Mouse (Mus musculus): ENCODE data around the gene Frem1.

Gene Frem1

DNA sequence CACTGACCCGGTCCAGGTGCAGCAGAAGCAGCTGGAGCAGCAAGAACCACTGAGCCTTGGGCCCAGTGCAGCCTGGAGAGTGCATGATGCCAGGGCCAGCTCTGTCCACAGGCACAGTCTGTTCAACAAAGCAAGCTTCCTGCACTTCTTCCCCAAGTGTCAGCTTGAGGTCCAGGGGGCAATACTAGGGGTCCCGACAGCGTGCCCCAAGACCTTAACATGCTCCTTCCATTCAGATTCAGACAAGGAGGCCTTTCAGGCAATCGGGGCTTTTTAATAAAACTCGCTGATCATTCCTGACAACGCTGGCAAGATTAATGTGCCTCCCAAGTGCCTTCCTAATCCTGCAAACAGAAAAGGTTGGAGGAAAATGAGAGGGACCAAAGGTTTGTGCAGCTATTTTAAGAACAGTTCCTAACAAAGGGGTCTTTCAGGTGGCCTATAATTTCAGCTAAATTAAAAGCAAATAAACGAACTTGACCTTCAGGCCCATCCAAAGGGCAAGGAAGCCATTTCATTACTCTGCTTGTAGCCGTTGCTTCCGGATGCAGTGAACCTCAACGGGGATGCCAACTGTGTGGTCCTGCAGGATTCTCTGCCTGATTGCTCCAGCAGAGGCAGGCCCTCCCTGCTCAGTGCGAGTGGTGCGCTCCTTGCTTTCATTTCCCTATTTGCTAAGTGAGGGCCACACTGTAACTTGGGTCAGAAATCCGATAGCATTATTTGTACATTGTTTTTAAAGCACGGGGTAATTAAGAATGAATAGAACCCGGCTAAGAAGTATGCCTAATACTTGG lies 31.2 kb downstream of the Frem1 start:
- DNase-seq: no peak

DNA sequence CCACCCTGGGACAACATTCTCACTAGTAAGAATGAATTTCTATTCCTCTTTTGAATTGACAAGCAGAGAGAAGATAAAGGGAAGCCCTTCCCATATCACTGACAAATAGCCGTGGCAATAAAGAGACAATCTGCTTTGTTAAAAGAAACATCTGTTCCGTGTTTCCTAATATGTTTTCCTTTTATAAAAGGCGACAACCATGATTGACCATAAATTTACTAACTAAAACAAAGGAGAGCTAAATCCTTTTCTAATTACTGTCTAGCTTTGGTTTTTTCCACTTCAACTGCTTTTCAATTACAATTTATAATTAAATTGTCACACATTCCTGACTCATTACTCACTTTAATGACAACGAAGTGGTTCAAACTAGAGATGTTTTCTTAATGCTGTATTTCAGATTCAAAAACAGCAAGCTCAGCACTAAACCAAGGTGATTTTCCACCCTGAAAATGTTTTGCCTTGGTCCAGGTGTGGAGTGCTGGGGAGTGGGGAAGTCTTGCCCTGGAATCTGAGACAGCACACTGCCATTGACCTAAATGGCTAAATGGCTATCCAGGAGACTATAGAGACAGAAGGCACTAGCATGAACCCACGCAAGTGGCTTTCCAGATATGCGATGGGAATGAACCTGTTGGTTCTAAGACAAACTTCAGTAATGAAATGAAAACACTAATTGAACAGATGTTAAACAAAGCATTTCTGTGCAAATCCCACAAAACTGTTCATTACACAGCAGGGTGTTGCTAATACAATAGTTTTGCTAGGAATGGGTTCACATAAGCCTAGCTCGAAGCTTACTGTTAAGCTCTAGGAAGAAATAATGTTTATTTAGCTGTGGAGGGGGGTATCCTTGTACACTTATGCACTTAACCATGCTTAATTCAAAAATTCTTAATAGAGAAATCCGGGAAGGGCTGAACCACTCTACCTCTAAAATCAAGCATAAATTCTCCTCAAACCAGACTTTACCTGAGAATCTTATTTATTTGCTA lies 33.7 kb downstream of the Frem1 start:
- DNase-seq: no peak

DNA sequence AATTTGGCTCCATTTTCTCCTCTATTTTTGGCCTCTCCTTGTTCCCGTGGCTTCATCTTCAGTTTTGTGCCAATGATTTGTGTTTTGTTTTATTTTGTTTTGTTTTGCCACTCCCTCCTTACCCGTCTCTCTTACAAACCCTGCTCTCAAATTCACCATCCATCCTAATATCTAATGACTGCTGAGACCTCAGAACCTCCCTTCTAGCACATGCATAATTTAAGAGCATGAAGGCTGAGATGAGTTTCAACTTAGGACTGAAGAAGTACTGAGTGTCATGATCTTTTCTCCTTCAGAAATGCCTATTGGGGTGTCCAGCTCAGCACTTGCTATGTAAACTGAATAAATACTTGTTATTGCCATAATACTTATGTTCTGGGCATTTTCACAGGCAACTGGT lies 37.6 kb downstream of the Frem1 start:
- no peak for DNase-seq

DNA sequence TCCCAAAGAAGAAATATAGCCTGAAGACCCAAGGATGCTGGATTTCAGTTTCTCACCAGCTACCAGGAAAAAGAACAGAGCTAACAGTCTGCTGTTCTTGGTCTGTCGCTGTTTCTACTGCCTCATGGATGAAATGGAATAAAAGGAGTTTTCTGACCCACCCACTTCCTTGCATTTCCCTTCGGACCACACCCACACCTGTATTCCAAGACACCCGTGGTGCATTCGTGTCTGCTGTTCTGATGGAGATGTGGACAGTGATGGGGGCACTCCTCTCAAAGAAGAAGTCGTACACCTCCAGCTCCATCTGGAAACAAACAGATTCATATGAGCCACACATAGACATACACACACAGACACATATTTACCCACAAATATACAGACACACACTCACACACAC lies 48.1 kb downstream of the Frem1 start:
- DNase-seq: no peak

DNA sequence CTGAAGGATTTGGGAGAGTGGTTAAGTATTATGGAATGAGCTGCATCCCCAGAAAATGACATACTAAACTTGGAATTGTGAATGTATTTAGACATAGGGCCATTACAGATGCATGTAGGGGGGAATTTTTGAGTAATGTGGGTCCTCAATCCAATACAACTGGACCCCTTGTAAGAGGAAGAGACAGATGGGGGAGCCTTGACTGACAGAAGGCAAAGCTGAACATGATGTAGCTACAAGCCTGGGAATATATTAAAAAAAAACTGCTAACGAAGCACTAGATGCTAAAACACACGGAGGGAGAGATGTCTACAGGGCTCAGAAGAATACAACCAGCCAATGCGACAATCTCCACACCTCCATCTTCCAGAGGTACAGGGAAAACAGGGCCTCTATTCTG lies 60.1 kb downstream of the Frem1 start:
- no peak for DNase-seq

DNA sequence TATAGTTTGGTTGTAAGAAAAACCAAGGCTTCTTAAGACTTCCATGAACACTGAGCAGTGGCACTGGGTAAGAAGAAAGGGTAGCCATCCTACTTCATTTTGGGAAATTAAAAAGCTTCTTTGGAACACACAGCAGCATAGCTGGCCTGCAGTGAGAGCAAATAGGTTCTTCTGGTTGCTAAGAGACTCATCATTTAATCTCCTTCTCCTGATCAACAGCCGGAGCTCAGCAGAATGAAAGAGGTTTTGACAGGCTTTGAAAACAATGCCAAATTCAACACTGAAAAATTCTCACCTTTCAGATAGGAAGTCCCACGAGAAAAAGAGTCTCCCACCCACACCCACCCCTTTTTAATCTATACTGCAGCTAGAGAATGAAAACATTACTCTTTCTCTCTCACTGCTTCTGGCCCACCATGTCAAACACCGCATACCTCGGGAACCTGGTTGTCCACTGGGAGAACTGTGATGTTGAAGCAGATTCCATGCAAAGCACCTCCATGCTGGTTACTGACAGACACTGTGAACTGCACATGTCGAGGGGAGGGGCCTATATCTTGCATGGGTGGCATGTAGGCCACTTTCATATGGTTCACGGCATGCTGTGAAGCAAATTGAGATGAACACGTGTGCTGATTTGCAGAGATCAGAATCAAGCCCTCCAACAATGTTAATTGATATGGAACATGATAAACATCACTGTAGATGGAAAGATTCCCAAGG lies 61.0 kb downstream of the Frem1 start:
- no peak for DNase-seq

DNA sequence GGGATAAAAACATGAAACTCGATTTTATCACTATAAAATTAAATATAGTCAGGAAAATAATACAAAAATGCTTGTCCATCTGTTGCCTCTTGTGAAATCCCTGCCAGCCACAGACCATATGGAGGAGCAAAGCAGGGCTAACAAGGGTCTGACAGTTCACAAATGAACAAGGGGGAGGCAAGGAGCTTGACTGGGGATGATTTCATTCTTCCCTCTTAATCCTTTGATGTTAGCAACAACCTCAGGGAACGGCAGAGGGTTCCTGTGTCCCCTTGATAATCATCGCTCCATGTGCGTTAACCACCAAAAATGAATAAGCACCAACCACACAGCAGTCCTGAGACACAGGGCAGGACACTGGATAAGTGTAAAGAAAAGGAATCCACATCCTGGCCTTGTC lies 79.8 kb downstream of the Frem1 start:
- no peak for DNase-seq

DNA sequence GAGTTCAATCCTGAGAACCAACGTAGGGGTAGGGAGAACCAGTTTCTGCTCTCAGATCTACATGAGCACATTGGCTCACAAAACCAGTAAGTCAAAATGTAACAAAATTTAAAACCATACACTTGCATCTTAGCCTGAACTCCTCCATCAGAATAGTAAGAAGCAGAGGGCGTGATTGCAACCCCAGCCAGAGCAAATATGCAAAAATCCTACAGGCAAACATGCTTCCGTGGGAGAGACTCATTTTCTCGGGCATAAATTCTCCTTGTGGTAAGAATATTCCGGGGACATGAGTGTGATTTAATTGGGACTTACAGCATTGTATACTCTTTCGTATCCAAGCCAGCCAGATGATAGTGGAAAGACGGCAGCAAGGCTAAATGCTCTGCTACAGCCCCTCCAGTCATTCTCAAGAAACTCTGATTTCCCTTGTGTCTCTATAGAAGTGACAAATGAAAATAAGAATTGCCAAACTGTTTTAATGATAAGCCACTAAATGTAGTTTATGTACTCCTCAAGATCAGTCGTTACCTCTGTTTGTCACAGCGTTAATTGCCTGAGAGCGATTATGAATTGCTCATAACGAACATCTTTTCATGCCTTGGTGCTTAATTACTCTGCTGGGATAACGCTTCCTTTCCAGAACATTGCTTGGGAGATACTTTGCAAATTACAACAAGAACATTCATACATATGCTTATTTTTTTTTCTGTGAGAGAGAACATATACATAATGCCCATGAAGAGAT lies 81.1 kb downstream of the Frem1 start:
- no peak for DNase-seq

DNA sequence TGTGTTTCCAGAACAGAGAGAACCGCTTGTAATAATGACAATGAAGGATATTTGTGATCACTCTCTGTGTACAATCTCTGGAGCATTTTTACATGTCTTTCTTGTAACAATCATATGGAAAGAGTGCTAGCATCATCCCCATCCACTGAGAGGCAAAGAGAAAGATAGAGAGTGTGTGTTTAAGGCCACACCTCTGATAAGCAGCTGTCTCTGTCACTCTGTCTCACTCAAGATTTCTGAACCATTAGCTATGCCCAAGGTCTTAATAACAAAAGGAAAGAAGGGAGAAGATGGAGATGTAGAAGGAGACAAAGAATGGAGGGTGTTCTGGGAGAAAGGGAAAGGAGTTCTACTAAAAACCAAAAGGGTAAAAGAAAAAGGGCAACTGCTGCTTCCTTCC lies 91.1 kb downstream of the Frem1 start:
- no peak for DNase-seq

DNA sequence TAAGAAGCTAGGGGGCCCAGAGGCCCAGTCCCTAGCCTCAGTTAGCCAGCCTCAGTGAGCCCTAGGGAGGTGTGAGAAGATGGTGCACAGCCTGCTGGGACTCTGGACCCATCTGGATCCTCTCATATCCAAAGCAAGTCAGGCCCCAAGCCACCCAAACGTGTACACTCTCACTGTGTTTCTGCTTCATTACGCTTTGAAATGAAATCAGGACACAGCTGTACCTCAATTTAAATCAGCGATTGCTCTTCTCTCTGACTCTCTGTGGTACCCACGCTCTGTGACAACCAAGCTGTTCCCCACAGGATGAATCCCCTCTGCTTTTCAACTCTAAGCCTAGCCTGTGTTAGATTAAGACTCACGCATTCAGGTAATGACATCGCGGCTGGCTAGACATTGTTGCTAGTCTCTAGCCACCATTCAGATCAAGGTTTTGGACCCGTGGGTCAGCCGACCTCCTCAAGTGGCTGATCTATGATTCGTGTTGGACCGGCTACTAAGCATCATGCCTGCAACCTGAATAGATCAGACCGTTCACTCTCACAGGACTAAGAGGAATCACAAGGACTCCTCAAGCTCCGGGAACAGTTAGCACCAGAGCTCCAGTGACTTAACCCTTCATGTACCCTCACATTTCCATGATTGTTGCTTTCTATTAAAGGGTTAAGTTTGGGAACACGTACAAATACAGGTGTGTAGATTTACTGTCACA lies 94.2 kb downstream of the Frem1 start:
- no peak for DNase-seq

DNA sequence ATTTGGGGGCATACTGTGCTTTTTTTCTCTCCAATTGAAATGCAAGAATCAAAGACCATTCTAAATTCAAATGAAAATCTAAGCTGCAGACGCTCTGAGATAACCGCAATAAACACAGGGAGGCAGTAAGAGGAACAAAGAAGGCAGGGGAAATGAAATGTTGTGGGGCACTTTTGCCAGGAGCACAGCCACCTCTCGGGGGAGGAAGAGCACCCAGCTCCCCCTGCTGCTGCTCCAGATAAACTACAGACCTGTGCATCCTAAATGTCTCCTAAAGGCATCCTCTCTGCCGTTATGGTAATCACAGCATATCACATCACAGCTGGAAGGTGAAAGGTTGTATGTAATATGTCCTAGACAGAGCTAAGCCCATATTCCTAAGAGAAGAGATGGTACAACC lies 98.1 kb downstream of the Frem1 start:
- no peak for DNase-seq

DNA sequence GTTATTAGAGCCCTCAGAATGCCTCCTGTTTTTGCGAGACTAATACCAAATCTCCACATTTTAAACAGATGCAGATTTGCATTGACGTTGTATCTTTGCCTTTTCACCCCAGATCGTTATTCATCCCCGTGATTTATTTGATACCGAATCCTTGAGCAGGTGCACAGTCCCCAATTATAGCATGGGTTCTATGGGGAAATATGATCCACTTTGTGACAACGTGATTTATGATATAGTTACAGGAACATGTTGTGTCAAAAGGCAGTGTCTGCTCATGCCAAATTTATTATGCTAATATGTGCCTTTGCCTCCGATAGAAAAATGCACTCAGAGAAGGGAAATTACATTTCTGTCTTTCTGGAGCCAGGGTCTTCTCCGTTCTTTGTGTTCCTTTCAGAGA lies 102.6 kb downstream of the Frem1 start:
- DNase-seq: no peak

DNA sequence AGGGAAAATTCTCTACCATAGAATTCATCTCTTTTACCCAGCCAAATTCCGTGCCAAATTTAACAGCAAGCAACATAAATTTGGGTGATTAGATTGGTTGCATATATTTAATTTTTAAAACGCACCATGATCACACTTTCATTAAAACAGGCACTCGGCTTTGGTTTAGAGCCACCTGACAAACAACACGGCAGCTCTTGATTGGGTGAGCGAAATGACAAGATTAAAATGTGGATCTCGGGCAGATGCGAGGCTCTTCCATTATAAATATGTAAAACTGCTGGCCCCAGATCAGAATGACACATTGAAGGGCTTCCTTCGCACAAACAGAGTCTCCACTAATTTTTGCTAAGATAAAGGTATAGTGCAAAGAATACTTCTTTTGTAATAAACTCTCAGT lies 105.4 kb downstream of the Frem1 start:
- no peak for DNase-seq

DNA sequence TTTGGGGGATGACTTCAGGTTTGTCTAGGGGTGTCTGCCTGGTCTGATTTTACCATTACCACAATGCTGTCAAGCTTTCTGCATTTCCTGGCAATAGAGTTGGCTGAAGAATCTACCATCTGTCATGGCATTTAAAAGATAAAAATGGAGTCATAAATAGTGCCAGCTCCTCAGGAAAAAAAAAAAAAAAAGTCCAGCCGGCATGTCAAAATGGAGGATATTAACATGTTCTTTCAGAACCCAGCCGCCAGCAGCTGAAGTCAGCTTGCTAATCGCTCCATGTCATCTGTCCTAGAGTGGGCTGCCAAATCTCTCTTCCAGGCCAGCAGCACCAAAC lies 105.9 kb downstream of the Frem1 start:
- no peak for DNase-seq

DNA sequence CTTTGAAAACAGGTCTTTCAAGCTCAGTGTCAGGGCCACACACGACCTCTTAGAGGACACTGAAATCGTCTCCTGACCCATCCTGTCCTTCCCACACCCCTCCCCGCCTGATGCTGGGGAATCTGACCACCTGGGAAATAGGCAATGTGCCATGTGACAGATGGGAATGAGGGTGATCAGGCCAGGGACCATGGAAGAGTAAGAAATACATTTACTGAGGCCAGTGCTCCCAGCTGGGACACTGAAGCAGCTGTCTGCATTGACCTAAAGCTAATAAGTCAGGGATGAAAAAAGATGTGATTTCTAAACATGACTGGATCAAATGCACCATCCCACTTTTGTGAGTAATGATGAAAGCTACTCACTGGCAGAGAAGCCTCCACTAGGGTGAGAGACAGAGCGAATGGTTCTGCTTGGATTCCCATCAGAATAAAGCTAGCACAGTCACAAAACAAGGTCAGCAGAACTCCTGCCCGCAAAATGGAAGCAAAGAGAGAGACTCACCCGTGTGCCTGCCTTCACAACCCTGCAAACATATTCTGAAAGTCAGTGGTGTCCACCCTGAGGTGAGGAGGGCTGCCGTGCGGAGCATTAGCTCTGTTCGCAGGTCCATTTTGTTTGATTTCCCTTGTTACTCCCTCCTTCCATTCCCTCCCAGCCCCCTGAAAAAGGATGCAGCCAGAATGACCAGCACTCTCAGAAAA lies 106.4 kb downstream of the Frem1 start:
- DNase-seq: no peak

DNA sequence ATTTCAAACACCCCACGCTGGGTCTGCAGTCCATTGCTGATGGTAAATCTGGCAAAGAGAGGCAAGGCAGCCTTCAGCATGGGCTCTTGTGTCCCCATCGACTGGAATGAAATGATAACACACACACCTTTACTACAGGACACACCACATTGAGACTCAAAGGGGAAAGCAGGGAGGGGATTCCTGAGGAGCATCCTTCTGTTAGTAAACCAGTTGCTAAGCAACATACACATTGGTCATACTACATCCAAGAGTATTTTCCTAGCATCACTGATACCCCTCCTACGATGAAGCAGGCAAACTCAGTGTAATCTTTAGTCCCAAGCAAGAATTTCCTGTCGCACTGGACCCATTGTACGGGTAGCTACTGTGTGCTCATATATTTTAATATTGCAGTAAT lies 111.5 kb downstream of the Frem1 start:
- DNase-seq: no peak

DNA sequence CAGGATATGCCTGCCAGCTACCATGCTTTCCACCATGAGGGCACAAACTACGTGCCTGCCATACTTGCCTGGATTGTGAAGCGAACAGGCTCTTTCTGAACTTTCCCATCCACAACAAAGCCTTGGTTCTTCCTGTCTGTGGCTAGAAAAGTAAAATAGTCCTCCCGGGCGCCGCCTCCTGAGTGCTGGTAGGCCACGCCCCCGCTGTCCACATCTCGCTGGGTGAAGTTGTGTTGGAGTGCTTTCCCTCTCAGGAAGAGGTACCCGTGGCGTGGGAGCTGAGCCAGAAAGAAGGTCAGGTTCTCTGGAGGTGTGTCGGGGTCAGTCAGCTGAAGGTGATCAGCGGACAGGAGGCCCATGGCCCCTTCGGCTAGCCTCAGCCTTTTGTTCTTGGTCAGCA lies 111.9 kb downstream of the Frem1 start:
- peak; percentile 39 for DNase-seq

DNA sequence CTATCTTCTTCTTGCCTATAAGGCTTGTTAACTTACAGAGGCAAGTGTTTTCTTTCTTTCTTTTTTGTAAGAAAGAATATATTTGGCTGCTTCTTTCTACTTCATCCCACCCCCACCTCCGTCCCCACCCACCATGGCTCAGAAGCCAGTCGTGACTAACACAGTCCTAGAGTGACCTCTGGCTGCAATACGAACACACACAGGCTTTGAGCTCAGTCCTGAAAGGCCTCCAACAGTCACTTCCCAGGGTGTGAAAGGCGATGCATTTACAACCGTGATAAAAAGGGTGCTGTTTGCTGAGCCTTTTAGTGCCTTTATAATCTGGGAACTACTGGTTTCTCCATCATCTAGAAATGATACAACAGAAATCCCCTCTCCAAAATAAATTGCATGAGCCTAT lies 117.8 kb downstream of the Frem1 start:
- DNase-seq: no peak

DNA sequence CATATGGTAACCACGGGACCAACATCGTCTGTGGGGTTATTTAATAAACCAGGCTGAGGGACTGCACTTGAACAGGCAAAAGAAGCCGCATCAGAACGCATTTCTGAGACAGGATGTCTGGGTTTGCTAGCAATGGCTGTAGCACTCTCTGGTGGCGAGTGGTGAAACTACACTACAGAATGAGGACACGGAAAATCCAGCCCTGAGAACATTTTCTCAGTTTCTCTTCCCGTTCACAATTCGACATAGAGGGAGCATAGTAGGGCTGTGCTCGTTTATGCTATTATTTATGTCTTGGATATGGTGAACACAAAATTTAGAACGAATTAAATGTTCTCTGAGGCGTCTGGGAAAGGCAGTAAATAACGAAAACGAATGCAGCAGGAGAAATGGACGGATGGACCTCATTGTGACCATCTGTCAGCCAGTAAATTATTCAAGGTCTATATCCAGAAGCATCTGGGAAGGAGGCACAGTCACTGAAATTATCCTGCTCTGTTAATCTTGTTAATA lies 118.4 kb downstream of the Frem1 start:
- DNase-seq: peak; percentile 73

DNA sequence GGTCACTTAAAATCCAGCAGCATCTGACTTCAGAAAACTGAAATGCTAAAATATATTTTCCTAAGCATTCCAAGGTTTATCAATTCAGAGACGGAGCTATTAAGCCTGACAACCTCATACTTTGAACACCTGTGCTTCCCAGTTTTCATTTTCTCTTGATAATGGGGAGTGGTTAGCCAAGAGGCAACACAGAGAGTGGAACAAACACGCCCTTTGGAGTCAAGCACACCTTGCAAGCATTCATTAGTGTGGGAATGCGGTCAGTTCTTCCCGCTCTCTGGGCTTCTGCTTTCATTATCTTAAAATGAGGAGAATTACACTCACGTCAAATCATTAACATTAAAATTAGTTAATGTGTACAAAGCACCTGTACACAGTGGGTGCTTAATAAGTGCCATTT lies 122.1 kb downstream of the Frem1 start:
- no peak for DNase-seq

DNA sequence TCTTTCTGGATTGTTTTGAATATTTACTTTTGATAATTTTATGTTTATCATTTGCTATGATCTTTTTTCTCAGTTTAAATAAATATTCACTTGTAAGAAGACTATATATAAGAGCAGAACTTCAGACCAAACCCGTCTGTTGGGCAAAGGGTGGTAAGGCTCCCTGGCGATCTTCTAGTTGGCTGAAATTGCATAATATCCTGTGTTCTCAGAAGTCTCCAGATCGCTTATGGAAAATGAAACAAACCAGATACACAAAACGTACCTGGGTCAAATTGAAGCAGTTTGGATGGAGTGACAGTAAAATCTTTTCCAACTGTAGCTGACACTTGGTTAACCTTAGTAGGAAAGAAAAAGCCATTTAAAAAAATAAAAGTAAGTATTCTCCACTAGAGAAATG lies 130.2 kb downstream of the Frem1 start:
- no peak for DNase-seq
